Mouse (Mus musculus): Measurements from ENCODE around the gene Trabd.

- no peak for TF ChIP-seq POLR2A (IDR thresholded peaks at IDR 0.05; ENCODE audit: insufficient read depth, low read depth, low read length)
- TF ChIP-seq CTCF (IDR thresholded peaks at IDR 0.05) = no peak
- no peak for TF ChIP-seq EP300 (IDR thresholded peaks at IDR 0.05; ENCODE audit: insufficient read depth, low read depth, low read length)
These were observed 28.6 kb upstream of the Trabd start for GRCm38 (mm10) chr15:89046356-89046755.

Measured in heart, adult 2 months (tissue).